Mouse (Mus musculus): ENCODE data around the gene Cgn. TPM values are rescaled to one million over a fixed set of nuclear protein-coding genes. Genes with fewer than 3 reads are reported as not detected.

The Cgn gene
- total and polyA plus RNA-seq, 3 experiments, result 0.04 to 0.86 TPM; not detected in 1

DNA sequence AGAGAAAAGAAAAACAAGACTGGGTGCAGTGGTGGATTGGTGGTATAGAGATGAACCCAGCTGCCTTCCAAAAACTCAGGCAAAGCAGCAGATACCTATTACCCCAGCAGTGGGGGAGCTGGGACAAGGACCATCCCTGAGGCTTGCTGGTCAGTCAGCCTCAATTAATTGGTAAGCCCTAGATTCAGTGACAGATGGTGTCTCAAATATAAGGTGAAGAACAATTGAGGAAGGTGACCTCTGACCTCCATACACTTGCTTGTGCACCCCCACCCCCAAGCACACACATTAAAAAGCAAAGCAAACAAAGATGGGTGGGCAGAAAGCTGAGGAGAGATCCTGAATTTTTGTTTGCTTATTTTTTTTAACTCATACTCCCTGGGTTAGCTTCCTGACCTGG is 9.9 kb upstream of the Cgn start:
- no peak for DNase-seq (ENCODE audit: low read depth, low spot score)
- H3K27ac ChIP-seq (ENCODE audit: control insufficient read depth, low read depth, low read length), result no peak overlapping the region
- H3K4me1 ChIP-seq (ENCODE audit: control insufficient read depth in 1 of 2, insufficient read depth in 2 of 2, low read length in 2 of 2), result 0 out of 4 replicates have a peak, but pooled peaks cover 0 to 2% of the 10 kb centered on the region in 2 experiments
- H3K79me2 ChIP-seq (ENCODE audit: control insufficient read depth, insufficient read depth, low read length, poor library complexity), result no peaks in the 10 kb centered on the region
- no peaks in the 10 kb centered on the region for H3K9me3 ChIP-seq (replicated peaks; ENCODE audit: insufficient read depth, low read length)
- peaks cover 7 to 8% of the 10 kb centered on the region in 2 experiments for H3K27me3 ChIP-seq (ENCODE audit: control insufficient read depth in 1 of 2, insufficient read depth in 2 of 2, low read length in 2 of 2)
- no peak for TF ChIP-seq RAD21 (IDR thresholded peaks at IDR 0.05; ENCODE audit: low read depth, low read length)
- TF ChIP-seq KAT2A (conservative IDR thresholded peaks at IDR 0.05; ENCODE audit: low read depth, low read length), result no peak
- TF ChIP-seq MAZ (IDR thresholded peaks at IDR 0.05; ENCODE audit: low read depth, low read length), result no peak
- no peak for TF ChIP-seq POLR2AphosphoS5 (IDR thresholded peaks at IDR 0.05; ENCODE audit: borderline replicate concordance, low read depth, low read length)
- no peak for TF ChIP-seq MAX (IDR thresholded peaks at IDR 0.05; ENCODE audit: low read length)
- no peak for TF ChIP-seq E2F4 (IDR thresholded peaks at IDR 0.05; ENCODE audit: borderline replicate concordance, low read depth, low read length)
- no peak for TF ChIP-seq POLR2A (IDR thresholded peaks at IDR 0.05; ENCODE audit: control insufficient read depth in 1 of 2, insufficient read depth in 1 of 2, low read depth in 1 of 2, low read length in 2 of 2, poor library complexity in 1 of 2)
- H3K36me3 ChIP-seq (ENCODE audit: control insufficient read depth in 1 of 2, insufficient read depth in 2 of 2, low read length in 2 of 2), result no peaks in the 10 kb centered on the region
- no peak overlapping the region for H3K9ac ChIP-seq (ENCODE audit: control insufficient read depth, low read depth, low read length, poor library complexity, severe bottlenecking)
- H3K4me3 ChIP-seq (ENCODE audit: control insufficient read depth in 1 of 2, insufficient read depth in 1 of 2, low read depth in 2 of 2, low read length in 2 of 2), result no peak overlapping the region

DNA sequence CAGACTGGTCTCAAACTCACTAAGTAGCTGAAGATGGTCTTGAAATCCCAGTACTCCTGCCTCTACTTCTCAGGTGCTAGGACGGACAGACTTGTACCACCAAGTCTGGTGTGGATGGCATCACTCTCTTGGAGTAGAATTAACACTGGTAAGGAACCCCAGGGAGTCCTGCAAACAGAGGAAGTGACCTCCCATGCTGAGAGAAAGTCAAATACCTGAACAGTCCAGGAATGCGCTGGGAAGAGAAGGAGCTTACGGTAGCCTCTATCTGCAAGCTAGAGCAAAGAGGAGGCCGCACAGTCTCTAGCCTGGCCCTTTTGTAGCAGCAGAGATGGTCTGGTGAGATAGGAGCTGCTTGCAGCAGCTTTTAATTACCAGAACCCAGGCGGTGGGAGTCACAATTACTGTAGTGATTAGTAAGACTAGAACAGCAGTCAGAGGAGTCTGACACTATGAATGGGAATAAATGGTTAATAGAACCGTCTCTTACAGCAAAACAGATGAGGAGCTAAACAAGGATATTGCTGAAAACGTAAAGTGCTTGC is 9.4 kb upstream of the Cgn start:
- Histone ChIP-seq H3K9ac (ENCODE audit: control insufficient read depth, low read depth, low read length, poor library complexity, severe bottlenecking) (no peak overlapping the region), H3K9me3 (replicated peaks; ENCODE audit: insufficient read depth, low read length) (no peaks in the 10 kb centered on the region), H3K79me2 (ENCODE audit: control insufficient read depth, insufficient read depth, low read length, poor library complexity) (no peaks in the 10 kb centered on the region), H3K4me1 (ENCODE audit: control insufficient read depth in 1 of 2, insufficient read depth in 2 of 2, low read length in 2 of 2) (0 out of 4 replicates have a peak, but pooled peaks cover 0 to 2% of the 10 kb centered on the region in 2 experiments), H3K4me3 (ENCODE audit: control insufficient read depth in 1 of 2, insufficient read depth in 1 of 2, low read depth in 2 of 2, low read length in 2 of 2) (no peak overlapping the region), H3K27me3 (ENCODE audit: control insufficient read depth in 1 of 2, insufficient read depth in 2 of 2, low read length in 2 of 2) (peaks cover 6 to 8% of the 10 kb centered on the region in 2 experiments), H3K36me3 (ENCODE audit: control insufficient read depth in 1 of 2, insufficient read depth in 2 of 2, low read length in 2 of 2) (no peaks in the 10 kb centered on the region), H3K27ac (ENCODE audit: control insufficient read depth, low read depth, low read length) (no peak overlapping the region)
- no peak for TF ChIP-seq ZKSCAN1 (IDR thresholded peaks at IDR 0.05; ENCODE audit: low read depth, low read length)
- TF ChIP-seq MYC (IDR thresholded peaks at IDR 0.05; ENCODE audit: low read depth, low read length), result no peak
- TF ChIP-seq GABPA (IDR thresholded peaks at IDR 0.05; ENCODE audit: low read depth, low read length), result no peak
- 0 out of 2 replicates have a peak, but pooled peaks have one; percentile 20 for TF ChIP-seq GATA1 (IDR thresholded peaks at IDR 0.05; ENCODE audit: low read depth, low read length)
- DNase-seq (ENCODE audit: low read depth, low spot score), result no peak

DNA sequence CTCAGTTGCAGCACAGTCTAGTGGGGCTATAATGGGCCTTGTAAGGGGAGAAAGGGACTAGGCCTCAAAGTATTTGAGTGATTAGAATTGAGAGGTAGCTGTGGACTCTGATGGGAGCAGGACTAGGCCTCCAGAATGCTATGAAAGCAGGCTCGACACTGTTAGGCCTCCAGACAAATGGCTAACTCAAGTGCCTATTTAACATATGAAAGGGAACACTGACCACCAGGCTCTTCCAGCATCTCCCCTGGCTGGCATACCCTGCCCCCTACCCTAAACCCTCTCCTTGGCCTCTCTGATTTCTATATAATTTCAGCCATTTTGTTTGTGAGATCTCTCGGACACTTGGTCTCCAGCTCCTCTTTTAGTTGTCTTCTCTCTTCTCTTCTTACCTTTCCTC is 8.1 kb upstream of the Cgn start:
- no peak for DNase-seq (ENCODE audit: low read depth, low spot score)
- no peaks in the 10 kb centered on the region for H3K36me3 ChIP-seq (ENCODE audit: control insufficient read depth in 1 of 2, insufficient read depth in 2 of 2, low read length in 2 of 2)
- H3K79me2 ChIP-seq (ENCODE audit: control insufficient read depth, insufficient read depth, low read length, poor library complexity), result no peaks in the 10 kb centered on the region
- no peaks in the 10 kb centered on the region for H3K9me3 ChIP-seq (replicated peaks; ENCODE audit: insufficient read depth, low read length)
- H3K4me3 ChIP-seq (ENCODE audit: control insufficient read depth in 1 of 2, insufficient read depth in 1 of 2, low read depth in 2 of 2, low read length in 2 of 2), result no peak overlapping the region
- peaks cover 0 to 2% of the 10 kb centered on the region in 2 experiments; a peak in 1 of 4 replicates for H3K27me3 ChIP-seq (ENCODE audit: control insufficient read depth in 1 of 2, insufficient read depth in 2 of 2, low read length in 2 of 2)
- no peak overlapping the region for H3K27ac ChIP-seq (ENCODE audit: control insufficient read depth, low read depth, low read length)
- no peak overlapping the region for H3K9ac ChIP-seq (ENCODE audit: control insufficient read depth, low read depth, low read length, poor library complexity, severe bottlenecking)
- H3K4me1 ChIP-seq (ENCODE audit: control insufficient read depth in 1 of 2, insufficient read depth in 2 of 2, low read length in 2 of 2), result 0 out of 4 replicates have a peak, but pooled peaks cover 0 to 2% of the 10 kb centered on the region in 2 experiments
- TF ChIP-seq ZC3H11A (IDR thresholded peaks at IDR 0.05; ENCODE audit: low read depth, low read length) (no peak), BHLHE40 (IDR thresholded peaks at IDR 0.05; ENCODE audit: borderline replicate concordance, low read depth, low read length) (no peak), ZMIZ1 (IDR thresholded peaks at IDR 0.05; ENCODE audit: low read depth, low read length) (no peak), SMC3 (IDR thresholded peaks at IDR 0.05; ENCODE audit: low read depth, low read length) (no peak)
